Mouse (Mus musculus) liver, embryonic 14.5 days (tissue): ENCODE data around the gene Prkn. TPM values are rescaled to one million over a fixed set of nuclear protein-coding genes. Genes with fewer than 3 reads are reported as not detected.

Source experiments
- ATAC-seq: fragments of 200-750 bp; cut with Nextera tagmentation; 2 replicates; pipeline ENCODE4 v1.8.0; 2017; ENCODE audit warnings: moderate number of reproducible peaks, mild to moderate bottlenecking, moderate library complexity; ENCODE audit not compliant: insufficient read depth
- DNase-seq, 3 experiments: peaks; one replicate each; pipeline ENCODE4 v3.0.0-alpha.2; 2012 to 2013; ENCODE audit warnings: low read depth in 3 of 3, low spot score in 3 of 3
- H3K27ac ChIP-seq: fragments of 300-500 bp; sonication (generic); 2 replicates; pipeline ENCODE4 v1.5.1; 2014; ENCODE audit warnings: moderate library complexity, mild to moderate bottlenecking, control low read depth, inconsistent platforms
- H3K27me3 ChIP-seq: fragments of 300-500 bp; sonication (generic); 2 replicates; pipeline ENCODE4 v1.6.1; 2014; ENCODE audit warnings: mild to moderate bottlenecking, low read length, moderate library complexity; ENCODE audit not compliant: control insufficient read depth, insufficient read depth
- H3K36me3 ChIP-seq: fragments of 300-500 bp; sonication (generic); replicated peaks from 2 replicates; pipeline ENCODE4 v1.6.1; 2014; ENCODE audit warnings: low read depth; ENCODE audit not compliant: control insufficient read depth, insufficient read depth
- H3K4me1 ChIP-seq, 2 experiments: fragments of 200-500 bp in 1 of 2; fragments of 300-500 bp in 1 of 2; sonication (generic) in 1 of 2; replicated peaks; 2 replicates each; pipeline ENCODE4 v1.6.1; 2012 to 2014; ENCODE audit warnings: antibody characterized with exemption in 1 of 2, inconsistent platforms in 1 of 2, low read length in 1 of 2; ENCODE audit not compliant: control insufficient read depth in 2 of 2, insufficient read depth in 2 of 2
- H3K4me2 ChIP-seq: fragments of 300-500 bp; sonication (generic); 2 replicates; pipeline ENCODE4 v1.6.1; 2014; ENCODE audit warnings: low read depth, mild to moderate bottlenecking, control low read depth, moderate library complexity
- H3K4me3 ChIP-seq, 2 experiments: fragments of 200-500 bp in 1 of 2; fragments of 300-500 bp in 1 of 2; sonication (generic) in 1 of 2; 2 replicates each; pipeline ENCODE4 v1.5.1; 2012 to 2014; ENCODE audit warnings: low read depth in 2 of 2, low read length in 2 of 2, mild to moderate bottlenecking in 2 of 2, control low read depth in 1 of 2, inconsistent platforms in 1 of 2, moderate library complexity in 1 of 2; ENCODE audit not compliant: insufficient read depth in 1 of 2
- H3K9ac ChIP-seq: fragments of 300-500 bp; sonication (generic); replicated peaks from 2 replicates; pipeline ENCODE4 v1.6.1; 2014; ENCODE audit warnings: mild to moderate bottlenecking, control low read depth, moderate library complexity
- H3K9me3 ChIP-seq: fragments of 300-500 bp; sonication (generic); 2 replicates; pipeline ENCODE4 v1.6.1; 2016; ENCODE audit warnings: low read length, mixed read lengths; ENCODE audit not compliant: control insufficient read depth
- CTCF ChIP-seq: IDR thresholded peaks from 2 replicates; pipeline ENCODE4 v1.5.1; 2016; ENCODE audit warnings: antibody characterized with exemption, low read depth, control low read depth
- EP300 ChIP-seq: IDR thresholded peaks from 2 replicates; pipeline ENCODE4 v1.6.1; 2016; ENCODE audit warnings: antibody characterized with exemption, low read depth
- WGBS: fragments of 180-500 bp; shearing (Covaris S2); extraction: QIAGEN DNeasy Blood & Tissue Kit; methylation state at CpG from one replicate; pipeline ENCODE4 v1.1.7; 2014; ENCODE audit not compliant: insufficient replicate concordance; 5-methylcytosine and 5-hydroxymethylcytosine counted together
- polyA plus RNA-seq, 2 experiments: library from polyadenylated mRNA; depleted of rRNA in 1 of 2; stranded (reverse) in 1 of 2; unstranded in 1 of 2; fragments of >200 nt; fragmentation: Nextera tagmentation in 1 of 2; extraction: Ambion mirVana in 1 of 2; gene quantifications; 2 replicates each; pipeline versions ENCODE4 v1.2.1 to v1.2.3; 2012 to 2014

The Prkn gene
- polyA plus RNA-seq, 2 experiments: 0.17 to 0.61 TPM

DNA sequence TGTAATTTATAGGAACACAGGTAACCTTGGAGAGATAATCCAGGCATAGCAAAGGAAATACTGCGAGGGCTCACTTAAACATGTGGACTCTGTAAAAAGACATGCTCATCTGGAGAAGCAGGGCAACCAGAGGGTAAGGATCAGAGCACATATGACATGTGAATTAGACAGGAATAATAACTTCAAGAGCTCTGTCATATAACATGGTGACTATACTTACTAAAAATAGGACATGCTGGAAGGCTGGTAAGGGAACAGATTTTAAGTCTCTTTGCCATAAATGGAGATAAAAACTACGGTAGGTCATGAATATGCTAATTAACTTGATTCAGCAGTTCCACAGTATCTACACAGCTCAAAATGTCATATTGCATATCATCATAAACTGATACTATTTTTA lies 777.4 kb downstream of the Prkn start:
- H3K4me1 ChIP-seq: no peaks in the 10 kb centered on the region
- no peak overlapping the region for H3K27ac ChIP-seq
- H3K9ac ChIP-seq: no peak overlapping the region
- H3K4me2 ChIP-seq: no peak overlapping the region
- H3K9me3 ChIP-seq: no peaks in the 10 kb centered on the region
- no peaks in the 10 kb centered on the region for H3K36me3 ChIP-seq
- no peak for TF ChIP-seq EP300
- no peak for TF ChIP-seq CTCF
- DNase-seq (no peak), ATAC-seq (no peak)
- H3K4me3 ChIP-seq: no peak overlapping the region
- 65% methylated on average over 2 of the region's 2 CpGs for WGBS
- H3K27me3 ChIP-seq: no peaks in the 10 kb centered on the region

DNA sequence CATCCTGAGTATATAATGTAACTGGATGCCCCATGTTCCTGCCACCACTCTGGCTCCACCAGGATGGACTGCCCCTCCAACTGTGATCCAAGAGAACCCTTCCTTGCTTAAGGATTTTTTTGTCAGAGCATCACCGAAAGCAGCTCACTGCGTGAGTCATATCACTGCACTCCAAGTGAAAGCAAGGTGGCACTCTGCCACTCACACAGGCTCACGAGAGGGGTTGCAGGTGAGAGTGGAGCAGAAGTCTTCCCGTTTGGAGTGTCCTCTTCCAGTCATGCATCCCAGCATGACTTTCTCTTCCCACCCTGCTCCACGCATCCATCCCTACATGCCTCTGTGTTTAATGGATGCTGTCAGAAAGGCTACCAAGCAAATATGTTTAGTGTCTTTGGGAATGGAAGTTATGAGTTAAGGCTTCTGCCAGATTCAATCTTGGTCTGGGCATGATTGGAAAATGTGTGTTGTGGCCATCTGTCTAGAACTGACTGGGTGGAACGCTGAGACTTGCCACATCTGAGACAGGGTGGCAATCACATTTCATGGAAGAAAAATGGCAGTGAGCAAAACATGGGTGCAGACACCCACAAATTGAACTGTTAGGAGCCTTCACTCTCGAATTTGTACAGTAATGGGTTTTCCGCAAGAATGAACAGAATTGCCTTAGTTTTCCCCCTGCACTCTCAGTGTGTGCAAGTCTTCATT lies 778.9 kb downstream of the Prkn start:
- Histone ChIP-seq H3K36me3 (no peaks in the 10 kb centered on the region), H3K27ac (no peak overlapping the region), H3K9me3 (no peaks in the 10 kb centered on the region), H3K4me2 (no peak overlapping the region), H3K9ac (no peak overlapping the region), H3K4me3 (no peak overlapping the region), H3K4me1 (no peaks in the 10 kb centered on the region), H3K27me3 (no peaks in the 10 kb centered on the region)
- no peak for DNase-seq
- ATAC-seq: no peak
- WGBS: 60% methylated on average over 8 of the region's 8 CpGs
- no peak for TF ChIP-seq CTCF
- no peak for TF ChIP-seq EP300

DNA sequence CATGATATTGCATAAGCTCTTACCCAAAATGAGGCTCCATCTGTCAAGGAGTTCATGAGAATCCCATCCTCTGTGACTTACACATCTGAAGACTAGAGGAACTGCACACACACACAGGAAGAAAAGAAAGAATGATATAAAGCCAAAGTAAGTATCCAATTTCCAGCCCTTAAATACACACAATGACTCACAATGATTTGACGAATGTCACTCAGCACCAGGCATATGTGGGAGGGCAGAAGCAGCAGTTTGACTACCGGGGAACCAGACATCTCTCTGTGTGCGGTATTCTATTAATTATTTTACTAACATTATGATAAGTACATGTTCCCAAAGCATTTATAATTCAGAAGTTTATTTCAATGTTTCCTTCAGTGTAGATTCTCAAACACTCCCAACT lies 780.6 kb downstream of the Prkn start:
- ATAC-seq: no peak
- Histone ChIP-seq H3K4me1 (no peaks in the 10 kb centered on the region), H3K9ac (no peak overlapping the region), H3K9me3 (no peaks in the 10 kb centered on the region), H3K27me3 (no peaks in the 10 kb centered on the region), H3K4me2 (no peak overlapping the region), H3K27ac (no peak overlapping the region), H3K4me3 (no peak overlapping the region), H3K36me3 (no peaks in the 10 kb centered on the region)
- TF ChIP-seq CTCF: no peak
- TF ChIP-seq EP300: no peak
- no peak for DNase-seq
- 48% methylated on average over 3 of the region's 3 CpGs for WGBS

DNA sequence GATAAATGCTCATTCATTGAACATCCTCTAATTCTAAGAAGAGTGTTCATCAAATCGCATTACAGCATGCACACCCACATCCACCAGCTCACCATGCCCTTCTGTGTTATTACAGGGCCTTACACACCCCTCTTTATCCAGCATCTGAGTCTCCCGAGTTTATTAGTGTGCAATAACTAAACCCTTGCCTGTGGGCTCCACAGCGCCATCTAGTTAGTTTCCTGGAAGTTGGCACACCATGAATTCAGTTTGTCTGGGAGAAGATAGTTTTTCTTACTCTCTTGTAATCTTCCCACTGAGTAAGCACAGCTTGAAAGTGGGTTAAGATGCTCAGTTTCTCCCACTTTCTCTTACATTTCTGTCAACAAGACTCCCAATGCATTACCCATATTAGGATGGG lies 781.3 kb downstream of the Prkn start:
- Histone ChIP-seq H3K9me3 (no peaks in the 10 kb centered on the region), H3K4me2 (no peak overlapping the region), H3K27ac (no peak overlapping the region), H3K4me1 (no peaks in the 10 kb centered on the region), H3K27me3 (no peaks in the 10 kb centered on the region), H3K4me3 (no peak overlapping the region), H3K36me3 (no peaks in the 10 kb centered on the region), H3K9ac (no peak overlapping the region)
- 36% methylated on average over 3 of the region's 3 CpGs for WGBS
- ATAC-seq: no peak
- no peak for DNase-seq
- TF ChIP-seq EP300: no peak
- peak; percentile 31; the same call in 1 of the 2 replicates for TF ChIP-seq CTCF

DNA sequence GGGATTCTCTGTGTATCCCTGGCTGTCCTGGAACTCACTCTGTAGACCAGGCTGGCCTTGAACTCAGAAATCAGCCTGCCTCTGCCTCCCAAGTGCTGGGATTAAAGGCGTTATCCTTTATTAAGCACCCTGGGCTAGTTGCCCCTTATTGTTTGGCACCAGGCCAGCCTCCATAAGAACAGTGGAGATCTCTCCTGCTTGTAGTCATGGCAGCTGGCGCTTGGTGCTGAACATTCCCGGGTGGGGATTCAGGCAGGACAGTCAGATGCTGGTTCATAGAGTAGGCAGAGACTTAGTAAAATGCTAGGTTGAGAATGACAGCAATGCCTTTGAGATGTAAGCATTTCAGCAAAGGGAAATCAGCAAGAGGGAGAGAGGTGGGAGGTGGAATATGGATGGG lies 786.1 kb downstream of the Prkn start:
- no peaks in the 10 kb centered on the region for H3K36me3 ChIP-seq
- H3K9ac ChIP-seq: no peak overlapping the region
- no peaks in the 10 kb centered on the region for H3K4me1 ChIP-seq
- no peak overlapping the region for H3K4me2 ChIP-seq
- TF ChIP-seq CTCF (no peak), EP300 (no peak)
- no peak overlapping the region for H3K27ac ChIP-seq
- H3K9me3 ChIP-seq: no peaks in the 10 kb centered on the region
- ATAC-seq (no peak), DNase-seq (no peak)
- H3K27me3 ChIP-seq: no peaks in the 10 kb centered on the region
- no peak overlapping the region for H3K4me3 ChIP-seq
- 70% methylated on average over 3 of the region's 3 CpGs for WGBS
